Mouse (Mus musculus) forebrain, embryonic 11.5 days (tissue): ENCODE data around the gene Gm48552. TPM values are rescaled to one million over a fixed set of nuclear protein-coding genes. Genes with fewer than 3 reads are reported as not detected.

Source experiments
- ATAC-seq: fragments of 200-750 bp; cut with Nextera tagmentation; replicated peaks from 2 replicates; pipeline ENCODE4 v1.8.0; 2017; ENCODE audit warnings: moderate TSS enrichment; ENCODE audit not compliant: low FRiP score
- DNase-seq: peaks from one replicate; pipeline ENCODE4 v3.0.0-alpha.2; 2017; ENCODE audit warnings: low spot score
- H3K27ac ChIP-seq: fragments of 300-500 bp; sonication (generic); 2 replicates; pipeline ENCODE4 v1.5.1; 2014; ENCODE audit warnings: low read depth, low read length
- H3K27me3 ChIP-seq: fragments of 300-500 bp; sonication (generic); 2 replicates; pipeline ENCODE4 v1.6.1; 2014; ENCODE audit warnings: mild to moderate bottlenecking, low read length, mixed read lengths; ENCODE audit not compliant: control insufficient read depth, insufficient read depth
- H3K36me3 ChIP-seq: fragments of 300-500 bp; sonication (generic); 2 replicates; pipeline ENCODE4 v1.6.1; 2014; ENCODE audit warnings: mild to moderate bottlenecking, low read length, moderate library complexity, mixed read lengths; ENCODE audit not compliant: control insufficient read depth, insufficient read depth
- H3K4me1 ChIP-seq: fragments of 300-500 bp; sonication (generic); replicated peaks from 2 replicates; pipeline ENCODE4 v1.6.1; 2014; ENCODE audit warnings: low read length, mixed read lengths; ENCODE audit not compliant: control insufficient read depth, insufficient read depth
- H3K4me2 ChIP-seq: fragments of 300-500 bp; sonication (generic); 2 replicates; pipeline ENCODE4 v1.6.1; 2014; ENCODE audit warnings: low read depth, mild to moderate bottlenecking, low read length, moderate library complexity, mixed read lengths; ENCODE audit not compliant: severe bottlenecking
- H3K4me3 ChIP-seq: fragments of 300-500 bp; sonication (generic); 2 replicates; pipeline ENCODE4 v1.5.1; 2014; ENCODE audit warnings: low read depth, low read length
- H3K9ac ChIP-seq: fragments of 300-500 bp; sonication (generic); 2 replicates; pipeline ENCODE4 v1.6.1; 2014; ENCODE audit warnings: low read length
- H3K9me3 ChIP-seq: fragments of 300-500 bp; sonication (generic); 2 replicates; pipeline ENCODE4 v1.6.1; 2016; ENCODE audit warnings: low read length, mixed read lengths; ENCODE audit not compliant: control insufficient read depth
- WGBS: fragments of 180-500 bp; shearing (Covaris S2); extraction: QIAGEN DNeasy Blood & Tissue Kit; methylation state at CpG from one replicate; pipeline ENCODE4 v1.1.7; 2014; 5-methylcytosine and 5-hydroxymethylcytosine counted together
- polyA plus RNA-seq: library from polyadenylated mRNA; unstranded; fragments of >200 nt; fragmentation: Nextera tagmentation; extraction: Ambion mirVana; gene quantifications from 2 replicates; pipeline ENCODE4 v1.2.1, GENCODE M21; 2014

Gm48552 gene
- polyA plus RNA-seq, 1 experiment from 2014 or later: 1.1 TPM

GRCm38 (mm10) chr10:81421041-81421796 lies 32.4 kb downstream of the Gm48552 start:
- H3K4me3 ChIP-seq: no peak overlapping the region
- peaks cover 20% of the 10 kb centered on the region for H3K4me1 ChIP-seq
- H3K9me3 ChIP-seq: no peaks in the 10 kb centered on the region
- H3K27me3 ChIP-seq: peaks cover 21% of the 10 kb centered on the region
- H3K9ac ChIP-seq: no peak overlapping the region
- no peaks in the 10 kb centered on the region; the same call in 1 of the 2 replicates for H3K36me3 ChIP-seq
- WGBS: 83% methylated on average over 4 of the region's 4 CpGs
- DNase-seq (no peak), ATAC-seq (no peak)
- H3K4me2 ChIP-seq: no peak overlapping the region
- no peak overlapping the region for H3K27ac ChIP-seq

GRCm38 (mm10) chr10:81421797-81422100 lies 32.9 kb downstream of the Gm48552 start:
- no peaks in the 10 kb centered on the region for H3K9me3 ChIP-seq
- H3K9ac ChIP-seq: no peak overlapping the region
- H3K4me2 ChIP-seq: no peak overlapping the region
- H3K27me3 ChIP-seq: peaks cover 26% of the 10 kb centered on the region
- DNase-seq (peak; percentile 44), ATAC-seq (no peak)
- no peaks in the 10 kb centered on the region; the same call in 1 of the 2 replicates for H3K36me3 ChIP-seq
- no peak overlapping the region for H3K4me3 ChIP-seq
- peaks cover 21% of the 10 kb centered on the region for H3K4me1 ChIP-seq
- 84% methylated on average over 5 of the region's 5 CpGs for WGBS
- no peak overlapping the region for H3K27ac ChIP-seq

DNA sequence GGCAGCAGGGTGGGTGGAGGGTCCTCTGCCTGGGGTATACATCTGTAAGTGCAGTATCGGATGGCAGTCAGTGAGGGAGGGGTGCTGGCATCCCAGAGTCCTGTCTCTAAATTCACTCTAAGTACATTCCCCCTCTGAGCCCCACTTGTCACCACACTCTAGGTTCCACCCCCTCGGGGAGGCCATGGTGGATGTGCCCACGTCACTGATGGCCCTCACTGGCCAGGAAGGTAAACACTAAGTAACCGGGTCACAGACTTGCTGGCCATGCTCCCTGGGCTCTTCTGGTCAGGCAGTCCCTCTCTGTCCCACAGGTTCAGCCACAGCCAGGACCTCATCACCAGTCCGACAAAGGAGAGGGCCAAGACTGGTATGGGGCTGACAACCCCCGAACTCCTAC lies 33.4 kb downstream of the Gm48552 start:
- H3K9ac ChIP-seq: no peak overlapping the region
- DNase-seq (peak; percentile 48), ATAC-seq (no peak)
- H3K4me2 ChIP-seq: no peak overlapping the region
- H3K4me3 ChIP-seq: no peak overlapping the region
- no peak overlapping the region for H3K27ac ChIP-seq
- no peaks in the 10 kb centered on the region for H3K9me3 ChIP-seq
- peaks cover 18% of the 10 kb centered on the region for H3K4me1 ChIP-seq
- H3K36me3 ChIP-seq: no peaks in the 10 kb centered on the region; the same call in 1 of the 2 replicates
- peaks cover 31% of the 10 kb centered on the region for H3K27me3 ChIP-seq
- 77% methylated on average over 6 of the region's 6 CpGs for WGBS

- WGBS: 88% methylated on average over 3 of the region's 3 CpGs
- no peaks in the 10 kb centered on the region for H3K9me3 ChIP-seq
- no peak overlapping the region for H3K4me2 ChIP-seq
- H3K4me3 ChIP-seq: no peak overlapping the region
- peaks cover 17% of the 10 kb centered on the region for H3K4me1 ChIP-seq
- no peak overlapping the region for H3K9ac ChIP-seq
- H3K27me3 ChIP-seq: peaks cover 36% of the 10 kb centered on the region
- H3K36me3 ChIP-seq: no peaks in the 10 kb centered on the region; the same call in 1 of the 2 replicates
- H3K27ac ChIP-seq: no peak overlapping the region
- DNase-seq (no peak), ATAC-seq (no peak)
These were observed 33.9 kb downstream of the Gm48552 start for GRCm38 (mm10) chr10:81422661-81423217.

- no peak overlapping the region for H3K27ac ChIP-seq
- H3K9me3 ChIP-seq: no peaks in the 10 kb centered on the region
- peaks cover 14% of the 10 kb centered on the region for H3K4me1 ChIP-seq
- H3K27me3 ChIP-seq: peaks cover 44% of the 10 kb centered on the region
- DNase-seq: peak; percentile 43
- H3K4me2 ChIP-seq: no peak overlapping the region
- H3K9ac ChIP-seq: no peak overlapping the region
- no peak for ATAC-seq
- H3K4me3 ChIP-seq: no peak overlapping the region
- 80% methylated on average over 4 of the region's 4 CpGs for WGBS
- no peaks in the 10 kb centered on the region; the same call in 1 of the 2 replicates for H3K36me3 ChIP-seq
These were observed 34.9 kb downstream of the Gm48552 start for GRCm38 (mm10) chr10:81423476-81424245.

GRCm38 (mm10) chr10:81424246-81425051 lies 35.6 kb downstream of the Gm48552 start:
- Histone ChIP-seq H3K27me3 (peaks cover 44% of the 10 kb centered on the region), H3K4me3 (no peak overlapping the region), H3K27ac (no peak overlapping the region), H3K4me1 (peaks cover 12% of the 10 kb centered on the region), H3K9ac (no peak overlapping the region), H3K9me3 (no peaks in the 10 kb centered on the region), H3K4me2 (no peak overlapping the region), H3K36me3 (no peaks in the 10 kb centered on the region; the same call in 1 of the 2 replicates)
- no peak for ATAC-seq
- DNase-seq: peak; percentile 53
- WGBS: 6% methylated on average over 25 of the region's 25 CpGs

- DNase-seq (peak; percentile 59), ATAC-seq (no peak)
- Histone ChIP-seq H3K4me3 (no peak overlapping the region), H3K36me3 (no peaks in the 10 kb centered on the region), H3K4me2 (no peak overlapping the region), H3K9me3 (no peaks in the 10 kb centered on the region), H3K27ac (no peak overlapping the region), H3K27me3 (peaks cover 44% of the 10 kb centered on the region), H3K4me1 (peaks cover 16% of the 10 kb centered on the region), H3K9ac (no peak overlapping the region)
- 25% methylated on average over 10 of the region's 10 CpGs for WGBS
These were observed 36.5 kb downstream of the Gm48552 start for GRCm38 (mm10) chr10:81425236-81425850.
